Mouse (Mus musculus): ENCODE data around the gene Bend5.

Bend5 gene

GRCm38 (mm10) chr4:111442435-111443238 lies 27.8 kb downstream of the Bend5 start:
- DNase-seq (ENCODE audit: low spot score), result peak; percentile 34

DNA sequence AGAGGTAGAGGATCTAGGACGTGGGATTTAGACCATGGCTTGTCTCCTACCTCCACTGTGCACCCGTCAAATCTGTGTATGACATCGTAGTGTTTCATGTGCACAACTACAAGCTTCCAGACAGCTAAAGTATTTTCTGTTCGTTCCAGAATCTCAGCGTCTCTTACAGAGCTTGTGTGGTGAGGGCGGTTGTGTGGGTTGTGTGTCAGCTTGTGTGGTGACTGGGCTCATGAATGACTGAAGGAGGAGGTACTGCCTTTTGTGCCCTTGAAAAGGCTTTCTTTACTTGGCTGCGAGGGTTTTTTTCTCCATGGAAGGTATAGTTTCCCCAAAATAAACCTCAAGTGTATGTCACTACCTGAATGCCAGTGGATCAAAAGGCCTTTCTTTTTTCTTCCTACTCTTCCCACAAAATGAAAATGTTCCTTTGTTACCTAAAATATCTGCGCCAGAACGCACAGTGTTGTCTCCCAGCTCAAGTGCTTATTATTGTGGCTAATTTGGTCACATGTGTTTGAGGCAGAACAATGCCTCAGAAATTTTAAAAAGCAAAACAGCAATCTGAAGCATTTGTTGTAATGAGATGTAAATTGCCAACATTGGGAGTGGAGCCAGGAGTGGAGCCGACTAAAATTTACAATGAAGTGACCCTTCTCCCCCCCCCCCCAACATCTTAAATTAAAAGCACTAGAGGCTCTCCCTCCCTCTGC lies 29.3 kb downstream of the Bend5 start:
- no peak for DNase-seq (ENCODE audit: low spot score)

DNA sequence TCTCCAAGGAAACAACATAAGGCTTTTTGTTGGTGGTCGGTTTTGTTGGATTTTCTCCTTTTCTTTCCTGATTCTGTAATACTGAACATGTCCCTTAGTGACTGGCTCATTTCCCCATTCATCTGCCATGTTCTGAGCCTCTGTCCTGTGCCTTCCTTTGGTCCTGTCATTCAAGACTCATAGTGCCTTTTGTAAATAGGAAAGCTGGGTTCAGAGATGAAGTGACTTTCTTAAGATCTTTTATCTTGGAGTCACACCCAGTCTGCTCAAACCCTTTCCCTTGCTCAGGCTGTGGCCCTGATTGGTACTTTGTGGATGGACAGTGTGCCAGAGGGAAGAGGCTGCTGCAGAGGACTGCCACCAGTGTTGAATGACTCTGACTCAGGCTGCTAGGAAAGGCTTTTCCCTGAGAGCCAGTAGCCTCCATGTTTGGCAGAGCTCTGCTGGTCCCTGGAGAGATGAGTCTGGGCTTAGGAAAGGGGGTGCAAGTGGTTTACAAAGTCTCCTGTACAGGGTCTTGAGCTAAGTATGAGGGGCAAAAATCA lies 29.9 kb downstream of the Bend5 start:
- DNase-seq (ENCODE audit: low spot score), result no peak

- no peak for DNase-seq (ENCODE audit: low spot score)
Observed at GRCm38 (mm10) chr4:111447918-111448317, 33.1 kb downstream of the Bend5 start.

- no peak for DNase-seq (ENCODE audit: low spot score)
Observed at GRCm38 (mm10) chr4:111448586-111448985, 33.8 kb downstream of the Bend5 start.

DNA sequence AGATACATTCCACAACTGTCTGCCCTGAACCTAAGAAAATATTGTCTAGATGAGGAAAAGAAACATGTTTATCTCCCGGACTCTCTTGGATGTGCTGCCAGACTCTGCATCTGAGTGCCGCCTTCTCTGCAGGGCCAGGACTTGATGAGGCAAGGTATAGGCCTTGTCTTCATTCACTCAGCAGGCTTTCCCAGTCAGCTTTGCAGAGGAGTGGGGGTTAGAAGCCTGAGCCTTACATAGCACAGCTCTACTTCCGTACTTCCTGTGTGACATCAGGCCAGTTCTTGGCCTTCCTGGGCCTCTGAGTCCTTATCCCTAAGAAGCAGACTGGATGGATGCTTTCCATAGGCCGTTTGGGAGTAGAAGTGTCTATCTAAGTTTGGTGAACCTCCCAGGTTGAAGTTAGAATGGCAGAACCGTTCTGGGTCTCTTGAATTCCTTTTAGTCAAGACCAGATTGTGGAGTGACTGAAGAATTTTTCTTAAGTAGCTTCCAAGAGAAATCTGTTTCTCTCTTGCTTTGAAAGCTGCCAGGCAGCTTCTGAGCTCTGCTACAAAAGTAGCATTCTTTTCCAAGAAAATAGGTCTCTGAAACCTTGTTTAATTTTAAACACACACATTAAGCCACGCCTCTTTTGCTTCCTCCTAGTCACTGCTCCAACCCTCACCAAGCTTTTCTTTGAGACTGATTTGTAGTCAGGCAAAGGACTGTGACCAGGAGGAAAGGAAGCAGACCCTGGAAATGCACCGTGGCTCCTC lies 34.8 kb downstream of the Bend5 start:
- DNase-seq (ENCODE audit: low spot score), result no peak

DNA sequence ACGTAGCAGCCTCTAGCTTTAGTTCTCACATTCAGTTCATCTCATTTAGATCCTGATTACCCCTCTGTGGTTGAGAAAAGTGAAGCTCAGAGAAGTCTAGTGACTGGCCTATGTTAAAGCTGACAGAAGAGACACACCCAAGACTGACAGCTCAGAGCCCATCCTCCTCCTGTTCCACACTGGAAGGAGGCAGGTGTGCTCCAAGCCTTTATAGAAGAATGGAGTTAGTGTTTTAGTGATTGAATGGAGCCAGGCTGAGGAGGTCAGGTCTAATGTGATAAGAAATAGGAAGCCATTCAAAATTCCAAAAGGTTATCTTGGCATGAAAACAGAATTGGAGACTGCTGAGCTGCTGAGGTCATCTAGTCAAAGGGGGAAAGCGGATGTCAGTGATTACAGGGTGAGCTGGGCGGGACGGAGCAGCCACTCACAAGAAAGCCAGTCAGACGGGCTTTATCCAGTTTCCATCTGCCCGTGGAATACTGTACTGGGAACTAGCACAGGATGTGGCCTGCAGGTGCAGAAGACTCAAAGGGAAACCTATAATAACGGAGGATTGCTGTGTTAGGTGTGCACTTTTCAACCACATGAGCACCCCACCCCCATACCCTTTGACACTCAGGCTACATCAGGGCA lies 36.6 kb downstream of the Bend5 start:
- DNase-seq (ENCODE audit: low spot score), result no peak

- no peak for DNase-seq (ENCODE audit: low spot score)
Observed at GRCm38 (mm10) chr4:111452192-111452591, 37.4 kb downstream of the Bend5 start.

DNA sequence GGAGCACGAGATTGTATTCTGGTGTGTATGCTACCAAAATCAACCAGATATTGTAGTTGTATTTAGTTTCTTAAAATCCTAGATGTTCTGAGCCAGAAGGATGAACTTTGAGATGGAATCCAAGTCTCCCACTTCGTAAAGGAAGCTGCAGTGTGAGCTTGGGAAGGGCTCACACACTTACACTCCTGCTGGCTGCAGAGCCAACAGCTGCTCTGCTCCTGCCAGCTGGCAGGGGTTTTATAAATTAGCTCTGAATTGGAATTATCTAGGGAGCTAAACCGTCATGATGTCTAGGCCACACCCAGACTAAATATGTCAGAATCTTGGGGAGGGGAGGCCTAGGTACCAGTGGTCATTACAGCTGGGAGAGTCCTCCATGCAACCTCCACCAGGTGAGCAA lies 38.5 kb downstream of the Bend5 start:
- DNase-seq (ENCODE audit: low spot score), result no peak

- no peak for DNase-seq (ENCODE audit: low spot score)
Observed at GRCm38 (mm10) chr4:111455621-111456020, 40.8 kb downstream of the Bend5 start.

DNA sequence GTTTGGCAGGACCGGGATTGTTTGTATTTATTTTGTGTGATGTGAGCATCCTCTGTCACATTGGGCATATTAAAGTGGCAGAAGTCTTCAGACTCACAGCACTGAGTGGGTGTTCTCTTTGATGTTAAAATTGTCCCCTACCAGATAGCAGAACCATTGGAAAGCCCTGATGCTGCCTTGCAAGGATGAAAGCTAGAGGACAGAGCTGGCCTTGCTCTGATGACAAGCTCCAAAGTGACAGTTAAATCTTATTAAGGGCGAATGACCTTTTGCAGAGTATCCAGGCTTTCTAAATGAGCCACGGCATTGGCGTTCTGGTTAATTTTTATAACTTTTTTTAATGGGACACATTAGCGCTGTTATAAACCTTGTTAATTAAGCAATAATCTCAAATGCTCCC lies 42.8 kb downstream of the Bend5 start:
- DNase-seq (ENCODE audit: low spot score), result no peak

GRCm38 (mm10) chr4:111467293-111467773 lies 52.5 kb downstream of the Bend5 start:
- DNase-seq (ENCODE audit: low spot score), result no peak

GRCm38 (mm10) chr4:111467796-111468195 lies 53.0 kb downstream of the Bend5 start:
- DNase-seq (ENCODE audit: low spot score), result no peak

- DNase-seq (ENCODE audit: low spot score), result no peak
Observed at GRCm38 (mm10) chr4:111469847-111470246, 55.0 kb downstream of the Bend5 start.

DNA sequence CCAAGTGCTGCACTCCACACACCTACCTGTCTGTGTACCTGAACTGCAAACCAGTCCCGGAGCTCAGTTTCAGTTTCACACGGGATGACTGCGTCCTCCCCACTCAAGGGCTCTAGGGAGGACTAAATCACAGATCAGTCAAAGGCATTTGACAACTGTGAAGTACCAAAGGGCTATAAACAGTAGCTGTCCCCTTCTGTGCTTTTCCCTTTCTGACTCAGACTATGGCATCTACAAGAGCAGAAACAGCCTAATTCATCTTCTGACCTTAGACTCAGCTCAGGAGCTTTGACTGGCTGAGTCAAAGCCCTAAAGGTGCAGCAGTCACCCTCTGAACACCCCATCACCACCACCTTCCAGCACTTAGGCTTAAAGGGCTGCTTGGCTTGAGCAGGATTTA lies 56.9 kb downstream of the Bend5 start:
- DNase-seq (ENCODE audit: low spot score), result no peak

DNA sequence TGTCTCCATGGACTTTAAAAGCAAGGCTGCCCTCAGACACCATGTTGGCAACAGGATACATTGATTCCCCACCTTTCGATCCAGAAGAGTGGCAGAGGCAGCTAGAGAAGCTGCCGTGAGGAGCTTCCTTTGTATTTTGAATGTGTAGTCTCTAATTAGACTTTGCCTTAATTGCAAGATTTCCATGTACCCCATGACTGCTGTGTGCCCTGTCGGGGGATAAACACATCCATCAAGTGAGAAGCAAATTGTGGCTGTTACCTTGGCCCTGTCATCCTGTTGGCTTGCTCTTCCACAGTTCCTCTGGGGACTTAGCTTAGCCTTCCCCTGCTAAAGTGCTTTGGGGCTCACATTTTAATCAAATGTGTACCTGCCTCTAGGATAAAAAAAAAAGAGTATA lies 57.7 kb downstream of the Bend5 start:
- no peak for DNase-seq (ENCODE audit: low spot score)

DNA sequence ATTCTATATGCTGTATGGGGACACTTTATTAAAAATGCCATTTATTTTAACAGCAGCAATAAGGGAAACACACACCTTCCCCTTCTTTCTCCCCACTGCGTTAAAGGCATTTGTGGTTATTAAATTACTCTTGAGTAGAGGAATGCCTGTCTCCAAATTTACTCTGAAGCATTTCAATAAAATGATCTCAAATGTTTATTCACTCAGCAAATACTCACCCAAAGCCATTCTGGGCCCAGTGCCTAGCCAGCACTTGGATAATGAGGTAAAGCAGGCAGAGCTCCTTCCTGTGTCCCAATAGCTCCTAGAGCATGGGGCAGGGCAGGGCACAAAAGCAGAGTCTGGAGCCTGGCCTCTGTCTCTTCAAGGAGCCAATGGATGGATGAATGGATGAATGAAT lies 58.2 kb downstream of the Bend5 start:
- no peak for DNase-seq (ENCODE audit: low spot score)

- no peak for DNase-seq (ENCODE audit: low spot score)
Observed at GRCm38 (mm10) chr4:111475374-111475971, 60.7 kb downstream of the Bend5 start.

- DNase-seq (ENCODE audit: low spot score), result no peak
Observed at GRCm38 (mm10) chr4:111477507-111477906, 62.7 kb downstream of the Bend5 start.

DNA sequence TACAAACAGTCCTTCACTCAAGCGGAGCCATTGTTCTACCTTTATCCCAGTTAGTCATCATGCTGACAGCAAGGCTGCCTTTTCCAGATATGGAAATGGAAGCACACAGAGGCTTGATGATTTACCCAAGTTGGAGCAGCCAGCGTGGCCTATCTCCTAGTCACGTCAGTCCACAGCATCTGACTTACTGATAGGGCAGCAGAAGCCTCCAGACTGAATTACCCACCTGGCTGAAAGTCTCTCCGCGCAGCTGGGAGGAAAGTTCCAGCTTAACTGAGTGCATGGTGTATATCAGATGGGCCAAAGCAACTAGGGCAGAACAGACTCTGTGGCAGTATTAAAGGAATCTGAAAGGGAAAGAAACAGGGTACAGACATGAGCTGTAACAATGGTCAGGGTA lies 68.7 kb downstream of the Bend5 start:
- DNase-seq (ENCODE audit: low spot score), result no peak

GRCm38 (mm10) chr4:111485189-111485588 lies 70.4 kb downstream of the Bend5 start:
- peak; percentile 10 for DNase-seq (ENCODE audit: low spot score)

Measured in ovary, postnatal 36 days (tissue).